Mouse (Mus musculus): Measurements from ENCODE around the gene Tlcd1. TPM values are rescaled to one million over a fixed set of nuclear protein-coding genes. Genes with fewer than 3 reads are reported as not detected.

The Tlcd1 gene
- polyA plus RNA-seq, 1 experiment from 2014 or later, result 13.5 TPM

- Histone ChIP-seq H3K9ac (no peak overlapping the region), H3K4me1 (replicated peaks) (peaks cover 2% of the 10 kb centered on the region; the same call in 1 of the 2 replicates), H3K36me3 (peaks cover 59% of the 10 kb centered on the region), H3K4me3 (no peak overlapping the region), H3K4me2 (no peak overlapping the region), H3K27me3 (no peaks in the 10 kb centered on the region), H3K27ac (no peak overlapping the region), H3K9me3 (replicated peaks) (no peaks in the 10 kb centered on the region)
- ATAC-seq (replicated peaks; ENCODE audit: insufficient number of reproducible peaks, insufficient read depth, low FRiP score, low read depth), result no peak
- whole genome bisulfite sequencing, result 86% methylated on average over 6 of the region's 6 CpGs
Measured at GRCm38 (mm10) chr11:78146707-78147543, 29.6 kb upstream of the Tlcd1 start.

DNA sequence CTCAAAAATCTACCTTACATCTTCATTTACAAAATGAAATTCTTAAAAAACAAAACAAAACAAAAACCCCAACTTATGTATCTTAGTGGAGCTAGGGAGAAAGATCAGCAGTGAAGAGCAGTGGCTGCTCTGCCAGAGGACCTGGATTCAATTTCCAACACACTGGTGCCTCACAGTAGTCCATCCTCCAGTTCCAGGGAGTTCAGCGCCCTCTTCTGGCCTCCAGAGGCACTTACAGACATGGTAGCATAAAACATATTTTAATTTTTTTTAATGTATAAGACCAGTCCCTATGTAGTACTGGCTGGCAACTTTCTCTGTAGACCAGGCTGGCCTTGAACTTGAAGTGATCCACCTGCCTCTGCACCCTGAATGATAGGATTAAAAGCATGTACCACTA lies 25.4 kb upstream of the Tlcd1 start:
- no peaks in the 10 kb centered on the region for H3K27me3 ChIP-seq
- 0 out of 2 replicates have a peak, but pooled peaks cover 7% of the 10 kb centered on the region for H3K4me1 ChIP-seq (replicated peaks)
- H3K27ac ChIP-seq, result no peak overlapping the region
- 36% methylated on average over 1 of the region's 1 CpGs for WGBS
- H3K36me3 ChIP-seq, result peaks cover 62% of the 10 kb centered on the region
- no peak overlapping the region for H3K4me2 ChIP-seq
- no peak for ATAC-seq (replicated peaks; ENCODE audit: insufficient number of reproducible peaks, insufficient read depth, low FRiP score, low read depth)
- H3K9ac ChIP-seq, result no peak overlapping the region
- no peak overlapping the region for H3K4me3 ChIP-seq
- no peaks in the 10 kb centered on the region for H3K9me3 ChIP-seq (replicated peaks)

GRCm38 (mm10) chr11:78152299-78153231 lies 23.9 kb upstream of the Tlcd1 start:
- H3K9me3 ChIP-seq (replicated peaks), result no peaks in the 10 kb centered on the region
- H3K9ac ChIP-seq, result no peak overlapping the region
- 0 out of 2 replicates have a peak, but pooled peaks cover 7% of the 10 kb centered on the region for H3K4me1 ChIP-seq (replicated peaks)
- peak overlapping the region; percentile 34 for H3K27ac ChIP-seq
- 0 out of 2 replicates have a peak, but pooled peaks have one; percentile 15 for ATAC-seq (replicated peaks; ENCODE audit: insufficient number of reproducible peaks, insufficient read depth, low FRiP score, low read depth)
- no peak overlapping the region for H3K4me3 ChIP-seq
- H3K27me3 ChIP-seq, result no peaks in the 10 kb centered on the region
- no peak overlapping the region for H3K4me2 ChIP-seq
- H3K36me3 ChIP-seq, result peaks cover 62% of the 10 kb centered on the region
- 62% methylated on average over 9 of the region's 9 CpGs for WGBS

GRCm38 (mm10) chr11:78153778-78154177 lies 22.7 kb upstream of the Tlcd1 start:
- Histone ChIP-seq H3K4me1 (replicated peaks) (0 out of 2 replicates have a peak, but pooled peaks cover 7% of the 10 kb centered on the region), H3K9ac (no peak overlapping the region), H3K27me3 (no peaks in the 10 kb centered on the region), H3K4me2 (no peak overlapping the region), H3K9me3 (replicated peaks) (no peaks in the 10 kb centered on the region), H3K36me3 (peaks cover 65% of the 10 kb centered on the region), H3K27ac (no peak overlapping the region), H3K4me3 (no peak overlapping the region)
- 82% methylated on average over 13 of the region's 13 CpGs for WGBS
- ATAC-seq (replicated peaks; ENCODE audit: insufficient number of reproducible peaks, insufficient read depth, low FRiP score, low read depth), result no peak

GRCm38 (mm10) chr11:78155674-78156073 lies 20.8 kb upstream of the Tlcd1 start:
- Histone ChIP-seq H3K4me3 (no peak overlapping the region), H3K4me1 (replicated peaks) (peaks cover 12% of the 10 kb centered on the region; the same call in 1 of the 2 replicates), H3K27ac (no peak overlapping the region), H3K9me3 (replicated peaks) (no peaks in the 10 kb centered on the region), H3K4me2 (no peak overlapping the region), H3K27me3 (no peaks in the 10 kb centered on the region), H3K9ac (no peak overlapping the region), H3K36me3 (peaks cover 67% of the 10 kb centered on the region)
- no peak for ATAC-seq (replicated peaks; ENCODE audit: insufficient number of reproducible peaks, insufficient read depth, low FRiP score, low read depth)
- 81% methylated on average over 5 of the region's 5 CpGs for WGBS

DNA sequence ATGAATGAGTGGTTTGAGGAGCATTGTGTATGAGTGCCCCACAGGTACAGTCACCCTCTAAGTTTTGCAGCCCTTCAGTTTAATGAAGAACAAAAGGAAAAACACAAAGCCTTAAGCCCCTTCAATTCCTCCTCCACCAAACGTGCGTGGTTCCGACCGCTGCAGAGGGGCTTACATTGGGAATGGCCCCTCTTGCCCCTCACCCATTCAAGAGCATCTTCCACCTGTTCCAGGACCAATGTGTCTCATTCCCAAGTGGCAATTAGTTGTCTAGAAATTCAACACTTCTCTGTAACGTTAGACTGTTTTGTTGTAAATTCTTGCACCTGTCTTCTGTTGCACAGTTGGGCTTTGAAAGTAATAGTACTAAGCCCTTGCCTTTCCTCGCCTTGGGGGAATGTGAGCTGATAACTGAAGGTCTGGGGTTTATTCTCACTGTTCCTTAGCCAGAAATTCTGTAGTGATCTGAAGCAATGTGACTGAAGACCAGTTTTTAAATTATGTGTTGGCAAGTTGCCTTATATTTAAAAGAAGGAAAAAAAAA lies 20.3 kb upstream of the Tlcd1 start:
- no peak for ATAC-seq (replicated peaks; ENCODE audit: insufficient number of reproducible peaks, insufficient read depth, low FRiP score, low read depth)
- Histone ChIP-seq H3K4me2 (no peak overlapping the region), H3K27ac (no peak overlapping the region), H3K4me3 (no peak overlapping the region), H3K36me3 (peaks cover 67% of the 10 kb centered on the region), H3K9me3 (replicated peaks) (no peaks in the 10 kb centered on the region), H3K27me3 (no peaks in the 10 kb centered on the region), H3K4me1 (replicated peaks) (peaks cover 12% of the 10 kb centered on the region; the same call in 1 of the 2 replicates), H3K9ac (no peak overlapping the region)
- 75% methylated on average over 6 of the region's 6 CpGs for WGBS

GRCm38 (mm10) chr11:78159096-78159495 lies 17.4 kb upstream of the Tlcd1 start:
- Histone ChIP-seq H3K4me2 (no peak overlapping the region), H3K4me3 (no peak overlapping the region), H3K9me3 (replicated peaks) (no peaks in the 10 kb centered on the region), H3K27ac (no peak overlapping the region), H3K27me3 (no peaks in the 10 kb centered on the region), H3K9ac (no peak overlapping the region), H3K4me1 (replicated peaks) (peaks cover 28% of the 10 kb centered on the region), H3K36me3 (peaks cover 61% of the 10 kb centered on the region)
- ATAC-seq (replicated peaks; ENCODE audit: insufficient number of reproducible peaks, insufficient read depth, low FRiP score, low read depth), result 0 out of 2 replicates have a peak, but pooled peaks have one; percentile 15
- WGBS, result 13% methylated on average over 2 of the region's 2 CpGs

DNA sequence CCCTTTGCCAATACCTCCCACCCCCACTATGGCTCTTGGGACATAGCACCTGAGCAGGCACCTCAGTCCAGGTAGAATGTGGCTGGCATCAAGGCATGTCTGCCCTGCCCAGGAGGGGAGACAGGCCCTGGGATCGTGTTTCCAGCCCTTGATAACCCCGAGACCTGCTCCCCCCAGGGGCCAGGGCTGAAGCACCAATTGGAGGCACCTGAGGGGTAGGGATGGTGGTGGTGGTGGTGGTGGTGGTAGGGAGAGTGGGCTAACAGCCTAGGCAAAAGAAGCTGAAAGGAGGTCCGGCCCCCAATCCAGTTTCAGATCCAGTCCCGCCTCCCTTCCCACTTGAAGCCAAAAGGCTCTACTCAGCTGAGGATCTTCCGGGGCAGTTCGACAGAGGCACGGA lies 17.0 kb upstream of the Tlcd1 start:
- ATAC-seq (replicated peaks; ENCODE audit: insufficient number of reproducible peaks, insufficient read depth, low FRiP score, low read depth), result no peak
- WGBS, result 73% methylated on average over 7 of the region's 7 CpGs
- H3K4me3 ChIP-seq, result no peak overlapping the region
- no peak overlapping the region for H3K4me2 ChIP-seq
- H3K9me3 ChIP-seq (replicated peaks), result no peaks in the 10 kb centered on the region
- H3K4me1 ChIP-seq (replicated peaks), result peaks cover 31% of the 10 kb centered on the region
- H3K27ac ChIP-seq, result no peak overlapping the region
- H3K9ac ChIP-seq, result no peak overlapping the region; the same call in 1 of the 2 replicates
- H3K27me3 ChIP-seq, result no peaks in the 10 kb centered on the region
- H3K36me3 ChIP-seq, result peaks cover 56% of the 10 kb centered on the region

DNA sequence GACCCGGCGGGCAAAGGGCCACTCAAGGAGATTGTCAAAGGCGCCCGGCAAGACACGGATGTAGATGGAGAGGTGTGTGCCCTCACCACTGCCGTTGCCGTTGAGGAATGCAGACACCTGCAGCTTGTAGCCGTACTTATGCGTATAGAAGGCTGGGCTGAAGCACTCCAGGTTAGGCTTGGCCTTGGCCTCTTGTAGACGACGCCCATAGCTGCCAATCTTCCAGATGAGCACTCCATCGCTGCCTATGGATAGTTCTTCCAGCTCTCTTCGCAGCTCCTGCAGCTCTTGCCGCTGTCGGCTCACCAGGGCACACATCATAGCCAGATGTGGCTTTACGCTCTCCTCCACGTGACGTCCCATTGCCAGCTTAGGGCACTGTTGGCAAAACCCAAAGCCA lies 16.3 kb upstream of the Tlcd1 start:
- Histone ChIP-seq H3K27ac (no peak overlapping the region), H3K4me2 (no peak overlapping the region), H3K4me3 (no peak overlapping the region), H3K9ac (no peak overlapping the region), H3K4me1 (replicated peaks) (peaks cover 31% of the 10 kb centered on the region), H3K9me3 (replicated peaks) (no peaks in the 10 kb centered on the region), H3K36me3 (peaks cover 50% of the 10 kb centered on the region), H3K27me3 (no peaks in the 10 kb centered on the region)
- 82% methylated on average over 18 of the region's 18 CpGs for WGBS
- ATAC-seq (replicated peaks; ENCODE audit: insufficient number of reproducible peaks, insufficient read depth, low FRiP score, low read depth), result no peak

DNA sequence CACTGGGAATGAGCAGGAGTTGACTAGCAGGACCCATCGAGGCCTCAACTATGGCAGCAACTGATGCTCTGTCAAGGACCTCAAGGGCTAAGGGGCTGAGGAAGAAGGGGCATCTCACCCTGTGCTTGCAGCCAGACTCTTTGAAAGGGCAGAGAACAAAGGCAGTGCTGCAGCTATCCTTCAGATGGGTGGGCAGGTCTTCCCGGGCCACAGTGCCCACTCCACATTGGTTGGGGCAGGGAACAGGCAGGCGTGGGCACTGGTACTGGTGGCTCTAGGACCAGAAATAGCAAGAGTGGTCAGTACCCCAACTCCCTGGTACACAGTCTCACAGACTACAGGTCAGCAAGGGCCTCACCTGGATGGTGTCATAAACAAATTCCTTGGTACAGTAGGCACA lies 15.8 kb upstream of the Tlcd1 start:
- Histone ChIP-seq H3K9me3 (replicated peaks) (no peaks in the 10 kb centered on the region), H3K4me3 (no peak overlapping the region), H3K27ac (no peak overlapping the region), H3K27me3 (no peaks in the 10 kb centered on the region), H3K36me3 (peaks cover 45% of the 10 kb centered on the region), H3K9ac (no peak overlapping the region), H3K4me1 (replicated peaks) (peaks cover 33% of the 10 kb centered on the region), H3K4me2 (no peak overlapping the region)
- WGBS, result 89% methylated on average over 3 of the region's 3 CpGs
- no peak for ATAC-seq (replicated peaks; ENCODE audit: insufficient number of reproducible peaks, insufficient read depth, low FRiP score, low read depth)

GRCm38 (mm10) chr11:78161169-78161568 lies 15.3 kb upstream of the Tlcd1 start:
- Histone ChIP-seq H3K36me3 (peaks cover 41% of the 10 kb centered on the region), H3K4me1 (replicated peaks) (peaks cover 38% of the 10 kb centered on the region), H3K27ac (no peak overlapping the region), H3K9me3 (replicated peaks) (no peaks in the 10 kb centered on the region), H3K4me3 (no peak overlapping the region), H3K4me2 (no peak overlapping the region), H3K27me3 (no peaks in the 10 kb centered on the region), H3K9ac (no peak overlapping the region)
- ATAC-seq (replicated peaks; ENCODE audit: insufficient number of reproducible peaks, insufficient read depth, low FRiP score, low read depth), result no peak
- 88% methylated on average over 14 of the region's 14 CpGs for WGBS

Data from heart, embryonic 15.5 days (tissue).